In the genomic region with DNA sequence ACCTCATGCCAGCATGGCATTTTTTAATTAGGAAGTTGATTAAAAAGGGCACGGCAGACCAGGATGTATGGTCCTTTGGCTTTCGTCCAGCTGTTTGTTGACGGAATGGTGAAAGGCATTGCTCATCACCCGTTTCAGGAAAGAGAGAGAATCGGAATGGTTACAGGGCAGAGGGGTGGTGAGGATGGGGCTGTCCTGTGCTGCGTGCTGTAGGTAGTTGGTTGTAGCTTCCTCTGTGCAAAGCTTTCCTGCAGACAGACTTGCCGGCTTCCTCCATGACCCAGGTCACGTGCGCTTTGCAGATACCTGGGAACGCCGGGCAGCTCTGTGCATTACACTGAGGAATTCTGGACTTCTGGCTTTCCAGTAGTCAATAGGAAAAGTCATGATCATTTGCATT, we compare ENCODE assay signal across 13 mouse cellular contexts. TPM values are rescaled to one million over a fixed set of nuclear protein-coding genes. Genes with fewer than 3 reads are reported as not detected.
DNase-seq lines count a peak whose midpoint lies in the region; ATAC-seq lines count a peak whose summit lies in the region.
"Had no signal": no experiment of that assay in that cellular context is flagged by ENCODE, and none has a peak within 500 bp of the region (broad histone marks: within the 10 kb centered on the region; RNA-seq: fewer than 3 reads in every experiment).

No protein-coding gene starts in this region.

- peaks cover 26% of the 10 kb centered on the region for H3K4me1 ChIP-seq in neural tube, embryonic 12.5 days
- H3K4me1 ChIP-seq in hindbrain, embryonic 15.5 days (replicated peaks) = peaks cover 60% of the 10 kb centered on the region
- H3K4me1 ChIP-seq in neural tube, embryonic 15.5 days = peaks cover 50% of the 10 kb centered on the region
- H3K4me1 ChIP-seq in liver, embryonic 12.5 days = no peaks in the 10 kb centered on the region
- H3K4me1 ChIP-seq: heart, embryonic 13.5 days; intestine, embryonic 15.5 days; stomach, embryonic 15.5 days had no signal

- WGBS in neural tube, embryonic 12.5 days = 78% methylated on average over 11 of the region's 11 CpGs
- WGBS in hindbrain, embryonic 15.5 days = 35% methylated on average over 11 of the region's 11 CpGs
- WGBS in neural tube, embryonic 15.5 days = 37% methylated on average over 11 of the region's 11 CpGs
- WGBS in liver, embryonic 12.5 days (ENCODE audit: insufficient replicate concordance) = 64% methylated on average over 11 of the region's 11 CpGs

- no peaks in the 10 kb centered on the region for H3K36me3 ChIP-seq in neural tube, embryonic 12.5 days
- no peaks in the 10 kb centered on the region for H3K36me3 ChIP-seq in hindbrain, embryonic 15.5 days
- no peaks in the 10 kb centered on the region for H3K36me3 ChIP-seq in neural tube, embryonic 15.5 days
- H3K36me3 ChIP-seq in liver, embryonic 12.5 days = no peaks in the 10 kb centered on the region
- H3K36me3 ChIP-seq: heart, embryonic 13.5 days; intestine, embryonic 15.5 days; stomach, embryonic 15.5 days had no signal

- ATAC-seq in cerebellum, adult (ENCODE audit: insufficient number of reproducible peaks, low FRiP score, low TSS enrichment) = peak; percentile 14; the same call in 1 of the 2 replicates
- ATAC-seq in neural tube, embryonic 12.5 days (ENCODE audit: low FRiP score, low read depth) = no peak
- peak; percentile 27; the same call in 1 of the 2 replicates for ATAC-seq in hindbrain, embryonic 15.5 days (ENCODE audit: low FRiP score, low read depth)
- ATAC-seq in neural tube, embryonic 15.5 days (ENCODE audit: low FRiP score) = peak; percentile 64
- no peak for ATAC-seq in granulocyte monocyte progenitor cell, adult 5-6 weeks (replicated peaks; ENCODE audit: poor library complexity, severe bottlenecking)
- ATAC-seq in liver, embryonic 12.5 days = no peak
- ATAC-seq: intestine, embryonic 15.5 days had no signal

- H3K9ac ChIP-seq in neural tube, embryonic 12.5 days = peak overlapping the region; percentile 48; the same call in 1 of the 2 replicates
- peak overlapping the region; percentile 75 for H3K9ac ChIP-seq in hindbrain, embryonic 15.5 days
- H3K9ac ChIP-seq in neural tube, embryonic 15.5 days (replicated peaks) = peak overlapping the region; percentile 54
- H3K9ac ChIP-seq in liver, embryonic 12.5 days = no peak overlapping the region
- H3K9ac ChIP-seq: heart, embryonic 13.5 days; intestine, embryonic 15.5 days; stomach, embryonic 15.5 days had no signal

- peak overlapping the region; percentile 59; the same call in 1 of the 2 replicates for H3K27ac ChIP-seq in neural tube, embryonic 12.5 days
- peak overlapping the region; percentile 94 for H3K27ac ChIP-seq in hindbrain, embryonic 15.5 days (replicated peaks)
- peak overlapping the region; percentile 84 for H3K27ac ChIP-seq in neural tube, embryonic 15.5 days (replicated peaks)
- no peak overlapping the region for H3K27ac ChIP-seq in liver, embryonic 12.5 days
- H3K27ac ChIP-seq: heart, embryonic 13.5 days; intestine, embryonic 15.5 days; stomach, embryonic 15.5 days had no signal

- no peaks in the 10 kb centered on the region for H3K27me3 ChIP-seq in neural tube, embryonic 12.5 days (replicated peaks)
- H3K27me3 ChIP-seq in hindbrain, embryonic 15.5 days = no peaks in the 10 kb centered on the region
- no peaks in the 10 kb centered on the region for H3K27me3 ChIP-seq in neural tube, embryonic 15.5 days (replicated peaks)
- peaks cover 30% of the 10 kb centered on the region for H3K27me3 ChIP-seq in liver, embryonic 12.5 days (replicated peaks)

- DNase-seq in cerebellum, postnatal 4 days (ENCODE audit: low spot score in 2 of 2) = no peak
- no peak for DNase-seq in neural tube, embryonic 10.5 days (ENCODE audit: extremely low spot score, low spot score)
- DNase-seq: lung, postnatal 10 days; right cerebral cortex, postnatal 14 days had no signal

- H3K9me3 ChIP-seq in neural tube, embryonic 12.5 days = no peaks in the 10 kb centered on the region
- no peaks in the 10 kb centered on the region for H3K9me3 ChIP-seq in hindbrain, embryonic 15.5 days
- no peaks in the 10 kb centered on the region for H3K9me3 ChIP-seq in neural tube, embryonic 15.5 days (replicated peaks)
- no peaks in the 10 kb centered on the region for H3K9me3 ChIP-seq in liver, embryonic 12.5 days (replicated peaks)
- H3K9me3 ChIP-seq: heart, embryonic 13.5 days; intestine, embryonic 15.5 days; stomach, embryonic 15.5 days had no signal

- peak overlapping the region; percentile 71 for H3K4me2 ChIP-seq in neural tube, embryonic 12.5 days (replicated peaks)
- H3K4me2 ChIP-seq in hindbrain, embryonic 15.5 days = peak overlapping the region; percentile 74
- H3K4me2 ChIP-seq in neural tube, embryonic 15.5 days = peak overlapping the region; percentile 65
- H3K4me2 ChIP-seq in liver, embryonic 12.5 days = no peak overlapping the region
- H3K4me2 ChIP-seq: heart, embryonic 13.5 days; intestine, embryonic 15.5 days; stomach, embryonic 15.5 days had no signal

- peak overlapping the region; percentile 9 for H3K4me3 ChIP-seq in neural tube, embryonic 12.5 days
- H3K4me3 ChIP-seq in hindbrain, embryonic 15.5 days = peak overlapping the region; percentile 50
- H3K4me3 ChIP-seq in neural tube, embryonic 15.5 days (replicated peaks) = peak overlapping the region; percentile 49
- H3K4me3 ChIP-seq in liver, embryonic 12.5 days = no peak overlapping the region
- H3K4me3 ChIP-seq: heart, embryonic 13.5 days; intestine, embryonic 15.5 days; stomach, embryonic 15.5 days had no signal

RNA-seq across cellular contexts. Expression of a gene that starts 10.3 kb away (rescaled TPM):
- polyA plus RNA-seq in neural tube, embryonic 12.5 days (2016; fragmentation: Nextera tagmentation; extraction: Ambion mirVana) = 66.5 and 72.6 TPM in 2 replicates
- polyA plus RNA-seq in hindbrain, embryonic 15.5 days (2015; fragmentation: Nextera tagmentation; extraction: Ambion mirVana) = 233 and 237 TPM in 2 replicates
- 178 and 228 TPM in 2 replicates for polyA plus RNA-seq in neural tube, embryonic 15.5 days (2015; fragmentation: Nextera tagmentation; extraction: Ambion mirVana)
- total RNA-seq in granulocyte monocyte progenitor cell, adult 5-6 weeks (2014; fragmentation: Nextera tagmentation) = not detected in 2 replicates
- not detected in 2 replicates for total RNA-seq in granulocyte monocyte progenitor cell, adult 5-6 weeks (2017)
- polyA plus RNA-seq in liver, embryonic 12.5 days (2016; fragmentation: Nextera tagmentation; extraction: Ambion mirVana) = not detected in 2 replicates

Comparison
In these comparisons a context has a peak if more than half of its experiments do, and no peak if none do; other contexts are left out.
1. ATAC-seq: peak in cerebellum, adult (single experiment), hindbrain, embryonic 15.5 days (single experiment) and neural tube, embryonic 15.5 days (single experiment); none in neural tube, embryonic 12.5 days (single experiment), granulocyte monocyte progenitor cell, adult 5-6 weeks (single experiment) and liver, embryonic 12.5 days (single experiment).
2. RNA of a gene that starts 10.3 kb away (polyA plus RNA-seq): 233 to 237 TPM in hindbrain, embryonic 15.5 days, 178 to 228 TPM in neural tube, embryonic 15.5 days and 66.5 to 72.6 TPM in neural tube, embryonic 12.5 days; not detected in liver, embryonic 12.5 days; every median in the first group is over 10 times any median in the second.